Mouse (Mus musculus) forebrain, embryonic 13.5 days (tissue): ENCODE measurements at regions not wholly inside any gene's neighbourhood (a gene's known extent, or its start where the extent isn't known, plus 50 kb on each side); places are given as distances from the start of the nearest gene placed in this dataset.

ENCODE experiments used
- ATAC-seq: fragments of 200-750 bp; cut with Nextera tagmentation; 2 replicates; pipeline ENCODE4 v1.8.0; 2017
- H3K27ac ChIP-seq: fragments of 300-500 bp; sonication (generic); 2 replicates; pipeline ENCODE4 v1.5.1; 2015; ENCODE audit warnings: inconsistent platforms, mild to moderate bottlenecking, moderate library complexity
- H3K27me3 ChIP-seq: fragments of 300-500 bp; sonication (generic); 2 replicates; pipeline ENCODE4 v1.6.1; 2015; ENCODE audit warnings: mild to moderate bottlenecking, inconsistent platforms
- H3K36me3 ChIP-seq: fragments of 300-500 bp; sonication (generic); 2 replicates; pipeline ENCODE4 v1.6.1; 2015; ENCODE audit warnings: mild to moderate bottlenecking, inconsistent platforms; ENCODE audit not compliant: poor library complexity, severe bottlenecking
- H3K4me1 ChIP-seq: fragments of 300-500 bp; sonication (generic); 2 replicates; pipeline ENCODE4 v1.6.1; 2015; ENCODE audit warnings: inconsistent platforms
- H3K4me2 ChIP-seq: fragments of 300-500 bp; sonication (generic); 2 replicates; pipeline ENCODE4 v1.6.1; 2015; ENCODE audit warnings: inconsistent platforms, mild to moderate bottlenecking, moderate library complexity
- H3K4me3 ChIP-seq: fragments of 300-500 bp; sonication (generic); 2 replicates; pipeline ENCODE4 v1.5.1; 2015; ENCODE audit warnings: mild to moderate bottlenecking, inconsistent platforms
- H3K9ac ChIP-seq: fragments of 300-500 bp; sonication (generic); 2 replicates; pipeline ENCODE4 v1.6.1; 2015; ENCODE audit warnings: mild to moderate bottlenecking, inconsistent platforms
- H3K9me3 ChIP-seq: fragments of 300-500 bp; sonication (generic); replicated peaks from 2 replicates; pipeline ENCODE4 v1.6.1; 2016; ENCODE audit warnings: inconsistent platforms
- WGBS: fragments of 180-500 bp; shearing (Covaris S2); methylation state at CpG from one replicate; pipeline ENCODE4 v1.1.7; 2015; 5-methylcytosine and 5-hydroxymethylcytosine counted together

DNA sequence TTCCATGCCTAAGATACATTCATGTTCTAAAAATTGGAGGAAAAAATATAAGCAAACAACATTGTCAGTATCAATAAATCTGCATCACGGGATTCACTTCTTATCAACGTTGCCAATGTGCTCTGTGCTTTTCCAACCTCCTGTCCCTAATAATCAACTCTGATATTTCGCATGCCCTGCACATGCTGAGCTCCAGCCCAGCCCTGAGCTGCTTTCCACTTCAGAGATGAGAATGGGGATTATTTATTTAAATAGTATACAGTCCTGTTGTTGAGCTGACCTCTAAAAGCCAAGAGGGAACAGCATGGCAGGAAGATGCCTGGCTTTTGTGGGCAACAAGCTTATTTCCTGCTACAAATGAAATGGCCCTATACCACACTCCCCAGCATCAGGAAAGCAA lies 786.2 kb downstream of the Car8 start:
- no peak overlapping the region for H3K27ac ChIP-seq
- ATAC-seq = no peak

DNA sequence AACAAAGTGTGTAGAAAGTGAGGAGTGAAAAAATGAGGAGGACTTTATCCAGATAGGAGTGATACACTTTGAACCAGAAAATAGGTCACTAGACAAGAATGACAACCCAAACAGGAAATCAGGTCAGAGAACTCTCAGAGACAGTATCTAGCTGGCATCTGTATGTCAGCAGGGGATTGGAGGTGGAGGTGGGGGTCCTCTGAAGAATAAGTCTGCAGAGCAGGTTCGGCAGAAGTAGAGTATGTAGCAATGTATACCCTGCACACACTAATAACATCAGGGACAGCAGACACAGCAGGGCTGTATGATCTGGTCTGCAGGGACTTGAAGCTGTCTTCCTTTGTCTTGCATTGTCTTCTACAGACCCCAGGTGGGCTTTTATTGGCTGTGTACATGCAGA lies 787.9 kb downstream of the Car8 start:
- WGBS = 40% methylated on average over 1 of the region's 1 CpGs
- Histone ChIP-seq H3K9me3 (no peaks in the 10 kb centered on the region), H3K27me3 (no peaks in the 10 kb centered on the region), H3K4me1 (0 out of 2 replicates have a peak, but pooled peaks cover 4% of the 10 kb centered on the region), H3K9ac (no peak overlapping the region), H3K36me3 (no peaks in the 10 kb centered on the region), H3K4me2 (no peak overlapping the region), H3K4me3 (no peak overlapping the region), H3K27ac (no peak overlapping the region)
- ATAC-seq = no peak

More for the DNA sequence above, 786.2 kb downstream of the Car8 start:
- Histone ChIP-seq H3K4me2 (no peak overlapping the region), H3K4me3 (no peak overlapping the region), H3K9ac (no peak overlapping the region), H3K4me1 (0 out of 2 replicates have a peak, but pooled peaks cover 4% of the 10 kb centered on the region), H3K9me3 (no peaks in the 10 kb centered on the region), H3K36me3 (no peaks in the 10 kb centered on the region), H3K27me3 (no peaks in the 10 kb centered on the region)
- WGBS = 73% methylated on average over 3 of the region's 3 CpGs

DNA sequence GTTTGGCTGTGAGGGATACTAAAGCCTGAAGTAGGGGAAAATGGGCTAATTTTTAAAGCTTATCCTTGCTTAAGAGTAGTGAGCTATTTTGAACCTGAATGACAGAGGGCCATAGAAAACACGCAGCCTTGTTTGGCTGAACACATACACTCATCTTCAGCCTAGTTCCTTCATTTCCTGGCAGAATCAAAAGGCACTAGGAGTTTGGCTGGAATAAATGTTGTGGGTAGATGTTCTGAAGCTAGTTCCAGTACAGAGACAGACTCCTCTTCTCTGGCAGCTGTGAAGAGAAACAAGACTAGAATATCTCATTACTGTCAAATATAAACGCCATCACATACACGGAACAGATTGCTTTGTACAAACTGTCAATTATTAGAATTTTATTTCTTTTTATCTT lies 809.5 kb downstream of the Car8 start:
- Histone ChIP-seq H3K27me3 (no peaks in the 10 kb centered on the region), H3K9me3 (no peaks in the 10 kb centered on the region), H3K4me2 (no peak overlapping the region), H3K27ac (no peak overlapping the region), H3K9ac (no peak overlapping the region), H3K4me1 (no peaks in the 10 kb centered on the region), H3K4me3 (no peak overlapping the region), H3K36me3 (no peaks in the 10 kb centered on the region)
- WGBS = 87% methylated on average over 3 of the region's 3 CpGs
- no peak for ATAC-seq

DNA sequence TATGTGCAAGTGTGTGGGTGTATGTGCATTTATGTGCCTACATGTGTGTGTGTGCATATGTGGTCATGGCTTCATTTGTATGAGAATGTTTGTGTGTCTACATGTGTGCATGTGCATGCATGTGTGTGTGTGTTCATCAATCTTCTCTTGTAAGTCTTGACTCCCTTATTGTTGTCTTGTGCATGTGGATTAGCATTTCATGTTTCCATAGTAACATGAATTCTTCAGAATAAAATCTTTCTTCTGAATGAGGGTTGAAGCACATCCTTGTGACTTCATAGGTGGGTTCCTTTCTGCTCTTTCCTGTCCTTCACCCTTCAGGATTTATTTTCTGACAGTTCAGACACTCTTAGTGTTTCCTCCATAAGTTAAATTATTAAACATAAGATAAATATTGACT lies 814.8 kb downstream of the Car8 start:
- no peak overlapping the region for H3K4me3 ChIP-seq
- H3K36me3 ChIP-seq = no peaks in the 10 kb centered on the region
- H3K27me3 ChIP-seq = no peaks in the 10 kb centered on the region
- H3K4me2 ChIP-seq = no peak overlapping the region
- no peak overlapping the region for H3K9ac ChIP-seq
- H3K9me3 ChIP-seq = no peaks in the 10 kb centered on the region
- H3K27ac ChIP-seq = no peak overlapping the region
- H3K4me1 ChIP-seq = no peaks in the 10 kb centered on the region
- no peak for ATAC-seq

DNA sequence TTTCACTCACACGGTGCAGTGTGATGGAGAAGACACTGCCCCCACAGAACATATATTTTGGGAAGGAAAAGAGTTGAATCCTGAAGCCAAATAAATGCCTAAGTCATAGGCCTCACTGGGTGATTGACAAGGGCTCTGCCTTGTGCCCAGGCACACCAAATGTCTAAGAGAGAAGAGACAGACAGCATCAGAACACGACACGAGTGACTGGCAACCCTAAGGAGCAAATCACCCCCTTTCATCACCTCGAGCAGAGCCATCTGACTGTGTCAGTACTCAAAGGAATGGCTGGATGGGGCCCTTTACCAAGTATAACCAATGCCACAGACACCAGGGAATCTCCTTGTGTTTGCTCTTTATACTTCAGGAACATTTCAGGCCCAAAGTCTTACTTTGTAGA lies 815.6 kb downstream of the Car8 start:
- no peak overlapping the region for H3K4me2 ChIP-seq
- WGBS = 79% methylated on average over 4 of the region's 4 CpGs
- no peaks in the 10 kb centered on the region for H3K9me3 ChIP-seq
- peak; percentile 59; the same call in 1 of the 2 replicates for ATAC-seq
- no peaks in the 10 kb centered on the region for H3K36me3 ChIP-seq
- H3K27ac ChIP-seq = no peak overlapping the region
- H3K27me3 ChIP-seq = no peaks in the 10 kb centered on the region
- H3K9ac ChIP-seq = no peak overlapping the region
- H3K4me3 ChIP-seq = no peak overlapping the region
- H3K4me1 ChIP-seq = no peaks in the 10 kb centered on the region

DNA sequence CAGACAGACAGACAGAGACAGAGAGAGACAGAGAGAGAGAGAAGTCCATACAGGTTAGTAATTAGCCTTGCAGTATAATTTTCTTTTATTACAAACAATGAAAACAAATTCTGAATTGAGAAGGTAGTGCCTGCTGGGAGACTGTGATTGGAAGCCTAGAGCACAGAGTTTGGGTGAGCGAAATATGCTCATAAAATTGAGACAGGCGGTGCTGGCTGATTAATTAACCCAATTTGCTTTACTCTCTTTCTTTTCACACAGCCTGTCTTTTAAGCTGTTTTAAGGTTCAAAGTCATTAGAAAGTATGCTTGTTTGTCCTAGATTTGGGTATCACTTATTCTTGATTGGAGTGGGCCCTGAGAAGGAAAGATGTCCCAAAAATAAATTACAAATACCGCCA lies 816.1 kb downstream of the Car8 start:
- Histone ChIP-seq H3K4me2 (no peak overlapping the region), H3K4me1 (no peaks in the 10 kb centered on the region), H3K9ac (no peak overlapping the region), H3K27me3 (no peaks in the 10 kb centered on the region), H3K36me3 (no peaks in the 10 kb centered on the region), H3K9me3 (no peaks in the 10 kb centered on the region), H3K27ac (no peak overlapping the region), H3K4me3 (no peak overlapping the region)
- WGBS = 75% methylated on average over 3 of the region's 3 CpGs
- ATAC-seq = no peak

DNA sequence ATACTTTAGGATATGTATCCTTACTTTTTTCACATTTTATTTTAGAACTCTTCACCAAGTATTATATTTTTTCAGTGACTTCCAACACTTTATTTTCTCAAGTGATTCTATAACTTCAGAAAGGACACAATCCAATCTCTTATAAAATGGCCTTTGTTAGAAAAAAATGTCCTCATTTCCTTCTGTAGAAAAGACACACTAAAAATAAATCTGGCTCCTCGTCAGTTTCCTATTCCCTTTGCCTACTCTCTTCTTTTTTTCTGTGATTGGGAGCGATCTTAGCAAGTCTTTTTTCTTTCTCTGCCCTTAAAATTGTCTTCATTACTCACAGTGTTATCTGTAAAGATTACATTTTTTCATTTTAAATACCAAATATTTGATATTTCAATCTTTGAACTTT lies 824.5 kb downstream of the Car8 start:
- ATAC-seq = no peak
- H3K4me2 ChIP-seq = no peak overlapping the region
- H3K4me1 ChIP-seq = no peaks in the 10 kb centered on the region
- no peaks in the 10 kb centered on the region for H3K36me3 ChIP-seq
- H3K9me3 ChIP-seq = no peaks in the 10 kb centered on the region
- H3K9ac ChIP-seq = no peak overlapping the region
- no peak overlapping the region for H3K27ac ChIP-seq
- H3K27me3 ChIP-seq = no peaks in the 10 kb centered on the region
- H3K4me3 ChIP-seq = no peak overlapping the region
- WGBS = 85% methylated on average over 2 of the region's 2 CpGs

DNA sequence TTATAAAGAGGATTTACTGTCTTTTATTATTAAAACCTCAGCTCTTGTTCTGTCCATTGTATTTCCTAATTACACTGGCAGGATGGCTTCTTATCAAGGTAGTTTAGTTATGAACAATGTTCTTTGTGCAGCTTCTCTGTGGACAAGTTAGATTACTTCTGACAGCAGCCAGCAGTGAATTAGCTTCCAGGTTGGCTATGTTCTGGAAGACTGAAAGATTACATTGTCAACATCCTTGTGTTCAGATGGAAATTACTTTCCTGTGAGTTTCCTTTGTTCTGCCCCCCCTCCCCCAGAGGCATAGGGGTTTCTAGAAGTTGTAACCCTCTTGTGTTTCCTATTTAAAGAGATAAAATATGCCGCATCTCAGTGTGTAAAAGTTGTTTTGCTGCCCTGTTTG lies 846.1 kb downstream of the Car8 start:
- no peaks in the 10 kb centered on the region for H3K9me3 ChIP-seq
- H3K9ac ChIP-seq = no peak overlapping the region
- no peaks in the 10 kb centered on the region for H3K27me3 ChIP-seq
- H3K4me2 ChIP-seq = no peak overlapping the region
- ATAC-seq = no peak
- H3K36me3 ChIP-seq = no peaks in the 10 kb centered on the region
- 54% methylated on average over 1 of the region's 1 CpGs for WGBS
- no peaks in the 10 kb centered on the region for H3K4me1 ChIP-seq
- no peak overlapping the region for H3K27ac ChIP-seq
- no peak overlapping the region for H3K4me3 ChIP-seq

DNA sequence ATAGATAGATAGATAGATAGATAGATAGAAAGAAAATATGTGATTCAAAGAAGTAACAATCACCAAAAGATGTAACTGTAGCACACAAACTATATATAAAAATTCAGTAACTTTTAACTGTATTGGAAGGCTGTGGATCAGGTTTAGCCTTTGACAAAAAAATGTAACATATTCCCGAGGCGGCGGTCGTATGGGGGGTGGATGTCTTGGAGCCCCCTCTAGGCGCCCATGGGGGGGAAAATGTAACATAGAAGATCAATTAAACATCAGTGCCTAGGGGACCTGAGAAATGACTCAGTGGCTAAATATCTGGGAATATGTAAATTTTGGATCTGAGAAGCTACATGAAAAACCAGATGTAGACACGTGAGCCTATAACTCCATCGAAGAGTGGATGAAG lies 847.2 kb downstream of the Car8 start:
- Histone ChIP-seq H3K4me3 (no peak overlapping the region), H3K9ac (no peak overlapping the region), H3K27ac (no peak overlapping the region), H3K27me3 (no peaks in the 10 kb centered on the region), H3K9me3 (no peaks in the 10 kb centered on the region), H3K4me2 (no peak overlapping the region), H3K4me1 (no peaks in the 10 kb centered on the region), H3K36me3 (no peaks in the 10 kb centered on the region)
- ATAC-seq = no peak
- WGBS = 86% methylated on average over 7 of the region's 7 CpGs

DNA sequence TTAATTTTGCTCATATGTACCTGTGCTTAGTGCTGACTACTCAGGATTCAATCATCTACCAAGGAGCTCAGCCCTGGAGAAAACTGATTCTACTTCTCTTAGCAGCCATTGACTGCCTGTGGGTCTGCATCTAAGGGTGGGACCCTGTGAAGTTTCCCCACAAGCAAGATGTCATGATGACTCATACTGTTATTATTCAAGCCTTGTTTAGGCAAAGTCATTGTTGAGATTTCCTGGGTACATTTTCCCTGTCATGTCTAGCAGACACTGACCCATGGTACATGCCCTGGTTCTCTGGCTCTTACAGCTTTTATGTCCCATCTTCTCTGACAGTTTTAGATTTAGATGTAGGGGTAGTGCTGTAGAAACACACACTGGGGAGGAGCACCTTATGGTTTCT lies 853.8 kb downstream of the Car8 start:
- no peak overlapping the region for H3K27ac ChIP-seq
- no peaks in the 10 kb centered on the region for H3K9me3 ChIP-seq
- H3K27me3 ChIP-seq = no peaks in the 10 kb centered on the region
- no peak for ATAC-seq
- no peak overlapping the region for H3K9ac ChIP-seq
- no peak overlapping the region for H3K4me3 ChIP-seq
- no peaks in the 10 kb centered on the region for H3K36me3 ChIP-seq
- H3K4me1 ChIP-seq = no peaks in the 10 kb centered on the region
- H3K4me2 ChIP-seq = no peak overlapping the region

DNA sequence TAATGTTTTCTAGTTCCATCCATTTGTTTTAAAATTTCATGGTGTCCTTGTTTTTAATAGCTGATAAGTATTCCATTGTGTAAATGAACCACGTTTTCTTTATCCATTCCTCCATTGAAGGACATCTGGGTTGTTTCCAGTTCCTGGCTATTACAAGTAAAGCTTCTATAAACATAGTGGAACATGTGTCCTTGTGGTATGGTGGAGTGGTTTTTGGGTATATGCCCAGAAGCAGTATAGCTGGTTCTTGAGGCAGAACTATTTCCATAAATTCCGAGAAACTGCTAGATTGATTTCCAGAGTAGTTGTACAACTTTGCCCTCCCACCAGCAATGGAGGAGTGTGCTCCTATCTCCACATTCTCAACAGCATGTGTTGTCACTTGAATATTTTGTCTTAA lies 858.8 kb downstream of the Car8 start:
- Histone ChIP-seq H3K36me3 (no peaks in the 10 kb centered on the region), H3K4me2 (no peak overlapping the region), H3K4me1 (no peaks in the 10 kb centered on the region), H3K4me3 (no peak overlapping the region), H3K9me3 (no peaks in the 10 kb centered on the region), H3K27me3 (no peaks in the 10 kb centered on the region), H3K27ac (no peak overlapping the region), H3K9ac (no peak overlapping the region)
- WGBS = 82% methylated on average over 2 of the region's 2 CpGs
- ATAC-seq = no peak

DNA sequence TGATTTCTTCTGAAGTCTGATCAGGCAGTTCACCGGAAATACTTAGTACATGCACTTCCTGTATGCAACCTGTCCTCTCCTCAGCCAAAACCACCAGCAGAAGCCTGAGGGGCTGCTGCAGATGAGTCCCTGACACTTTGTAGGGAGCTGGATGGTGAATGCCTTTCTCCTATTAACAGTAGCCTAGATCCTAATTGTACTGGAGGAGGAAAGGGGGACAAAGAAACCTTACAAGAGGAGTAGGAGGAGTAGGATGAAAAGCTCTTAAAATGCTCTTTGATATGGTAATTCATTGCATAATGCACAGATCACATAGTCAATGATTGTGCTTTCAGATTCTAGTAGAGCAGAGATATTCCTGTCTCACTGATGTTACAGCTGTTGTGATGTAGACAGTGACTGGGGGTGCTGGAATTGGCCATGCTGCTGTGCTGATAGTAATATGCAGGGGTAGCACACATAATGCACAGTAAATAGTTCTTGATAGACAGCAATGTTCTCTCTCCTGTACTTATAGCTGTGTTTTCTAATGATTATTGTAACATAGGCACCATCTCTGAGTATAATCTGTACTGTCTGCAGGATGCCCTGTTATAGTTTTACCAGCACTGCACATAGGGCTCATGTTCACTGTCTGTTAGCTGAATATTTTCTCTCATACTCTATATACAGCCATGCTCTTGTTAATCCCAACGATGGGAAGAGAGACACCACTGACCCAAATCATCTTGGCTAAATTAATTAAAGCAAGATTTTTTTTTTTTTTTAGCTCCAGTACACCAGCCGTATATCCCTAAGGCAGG lies 874.4 kb downstream of the Car8 start:
- H3K9ac ChIP-seq = no peak overlapping the region
- ATAC-seq = peak; percentile 87
- WGBS = 71% methylated on average over 3 of the region's 3 CpGs
- H3K4me2 ChIP-seq = no peak overlapping the region
- H3K27me3 ChIP-seq = no peaks in the 10 kb centered on the region
- no peak overlapping the region for H3K4me3 ChIP-seq
- no peaks in the 10 kb centered on the region for H3K36me3 ChIP-seq
- H3K4me1 ChIP-seq = peaks cover 10% of the 10 kb centered on the region; the same call in 1 of the 2 replicates
- H3K27ac ChIP-seq = peak overlapping the region; percentile 10; the same call in 1 of the 2 replicates
- no peaks in the 10 kb centered on the region for H3K9me3 ChIP-seq

DNA sequence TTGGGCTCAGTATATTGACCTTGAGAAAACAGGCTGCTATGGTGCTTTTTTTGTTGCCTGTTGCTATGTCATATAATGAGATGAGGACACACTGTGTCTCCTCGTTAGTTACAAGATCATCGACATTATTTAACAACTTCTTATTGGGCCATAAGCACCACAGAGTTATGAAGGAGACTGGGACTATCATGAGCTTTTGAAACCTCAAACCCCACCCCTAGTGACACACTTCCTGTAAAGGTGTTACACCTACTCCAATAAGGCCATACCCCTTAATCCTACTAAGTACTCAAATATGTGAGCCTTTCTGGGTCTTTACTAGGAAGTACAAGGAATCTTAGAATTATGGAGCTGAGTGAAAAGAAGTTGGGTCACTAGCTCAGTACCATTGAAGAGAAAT lies 875.3 kb downstream of the Car8 start:
- ATAC-seq = no peak
- H3K27ac ChIP-seq = no peak overlapping the region
- peaks cover 10% of the 10 kb centered on the region; the same call in 1 of the 2 replicates for H3K4me1 ChIP-seq
- WGBS = 67% methylated on average over 2 of the region's 2 CpGs
- no peak overlapping the region for H3K4me3 ChIP-seq
- H3K4me2 ChIP-seq = no peak overlapping the region
- H3K9ac ChIP-seq = no peak overlapping the region
- no peaks in the 10 kb centered on the region for H3K36me3 ChIP-seq
- no peaks in the 10 kb centered on the region for H3K9me3 ChIP-seq
- H3K27me3 ChIP-seq = no peaks in the 10 kb centered on the region
